ENCODE assay signal across 24 mouse cellular contexts in the genomic region with DNA sequence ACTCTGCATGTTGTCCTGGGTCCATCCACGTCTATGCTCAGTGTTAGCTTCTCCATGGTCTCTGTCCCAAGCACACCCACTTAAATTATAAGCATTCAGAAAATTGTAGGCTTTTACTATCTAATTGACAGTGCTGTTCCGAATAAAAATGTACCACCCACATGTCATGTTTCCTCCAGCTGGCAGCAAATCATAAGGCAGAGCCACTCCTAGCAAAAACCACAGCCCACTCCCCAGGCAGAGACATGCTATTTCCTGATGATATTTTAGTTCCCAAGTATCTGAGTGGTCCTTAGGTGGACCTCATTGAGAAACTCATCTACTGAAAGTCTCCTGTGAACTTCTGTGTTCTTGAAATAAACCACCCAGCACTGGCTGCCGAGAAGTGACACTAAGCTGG.
"Had no signal": no experiment of that assay in that cellular context is flagged by ENCODE, and none has a peak within 500 bp of the region (broad histone marks: within the 10 kb centered on the region; RNA-seq: fewer than 3 reads in every experiment).

No protein-coding gene starts in this region.

- H3K4me2 ChIP-seq: heart, embryonic 12.5 days; hindbrain, embryonic 12.5 days; hindbrain, embryonic 14.5 days; intestine, embryonic 15.5 days; kidney, embryonic 15.5 days; limb, embryonic 12.5 days; liver, embryonic 12.5 days had no signal

- H3K27me3 ChIP-seq: heart, embryonic 12.5 days; hindbrain, embryonic 12.5 days; intestine, embryonic 15.5 days; kidney, embryonic 15.5 days; limb, embryonic 12.5 days; liver, embryonic 12.5 days had no signal

- H3K27ac ChIP-seq: gastrocnemius, adult 2 months; heart, embryonic 10.5 days; hindbrain, embryonic 10.5 days; hindbrain, embryonic 12.5 days; hindbrain, embryonic 14.5 days; intestine, embryonic 15.5 days; kidney, embryonic 15.5 days; kidney, postnatal 0 days; limb, embryonic 12.5 days; liver, embryonic 12.5 days; liver, embryonic 14.5 days had no signal

- ATAC-seq: hindbrain, embryonic 16.5 days; inflammation-experienced regulatory T-cells, adult 6 months; intestine, embryonic 15.5 days; intestine, postnatal 0 days; liver, embryonic 12.5 days had no signal

- DNase-seq: gastrocnemius, adult 2 months; gastrocnemius, postnatal 10 days; gastrocnemius, postnatal 25 days; heart, postnatal 10 days; heart, postnatal 4 days; kidney, adult 18-20 months; kidney, adult 9 months; kidney, postnatal 14 days; kidney, postnatal 36 days; left cerebral cortex, postnatal 4 days had no signal

- H3K9ac ChIP-seq: heart, embryonic 12.5 days; hindbrain, embryonic 12.5 days; hindbrain, embryonic 14.5 days; intestine, embryonic 15.5 days; kidney, embryonic 15.5 days; limb, embryonic 12.5 days; liver, embryonic 12.5 days; liver, embryonic 14.5 days had no signal

- H3K4me3 ChIP-seq: gastrocnemius, adult 2 months; heart, embryonic 10.5 days; heart, embryonic 12.5 days; hindbrain, embryonic 10.5 days; hindbrain, embryonic 12.5 days; intestine, embryonic 15.5 days; kidney, embryonic 15.5 days; limb, embryonic 12.5 days; liver, embryonic 12.5 days had no signal

- H3K9me3 ChIP-seq: heart, embryonic 10.5 days; heart, embryonic 12.5 days; intestine, embryonic 15.5 days; kidney, embryonic 15.5 days; liver, embryonic 12.5 days had no signal

- H3K36me3 ChIP-seq: heart, embryonic 10.5 days; heart, embryonic 12.5 days; hindbrain, embryonic 10.5 days; hindbrain, embryonic 12.5 days; intestine, embryonic 15.5 days; kidney, embryonic 15.5 days; limb, embryonic 12.5 days; liver, embryonic 12.5 days had no signal

- H3K4me1 ChIP-seq: heart, embryonic 10.5 days; heart, embryonic 12.5 days; hindbrain, embryonic 10.5 days; hindbrain, embryonic 12.5 days; intestine, embryonic 15.5 days; kidney, embryonic 15.5 days; liver, embryonic 12.5 days had no signal
